In genomic region chr10:35620853-35621252, GRCm38 (mm10) we compare ENCODE assay signal across 22 mouse cellular contexts.
DNase-seq lines count a peak whose midpoint lies in the region; ATAC-seq and TF ChIP-seq lines count a peak whose summit lies in the region.
"Had no signal": no experiment of that assay in that cellular context is flagged by ENCODE, and none has a peak within 500 bp of the region (broad histone marks: within the 10 kb centered on the region; RNA-seq: fewer than 3 reads in every experiment).

No protein-coding gene starts in this region.

- no peak for TF ChIP-seq CTCF in liver, postnatal 0 days (IDR thresholded peaks at IDR 0.05; ENCODE audit: low read depth)
- no peak for TF ChIP-seq CTCF in liver, embryonic 14.5 days (IDR thresholded peaks at IDR 0.05; ENCODE audit: low read depth)

- H3K9ac ChIP-seq in liver, embryonic 11.5 days (ENCODE audit: low read depth, low read length), result no peak overlapping the region
- no peak overlapping the region for H3K9ac ChIP-seq in liver, embryonic 12.5 days
- no peak overlapping the region for H3K9ac ChIP-seq in liver, postnatal 0 days (replicated peaks)
- H3K9ac ChIP-seq in liver, embryonic 13.5 days, result no peak overlapping the region
- H3K9ac ChIP-seq in liver, embryonic 14.5 days (replicated peaks), result no peak overlapping the region

- DNase-seq in liver, embryonic 11.5 days (ENCODE audit: low spot score), result no peak
- no peak for DNase-seq in liver
- no peak for DNase-seq in liver, postnatal 0 days
- DNase-seq in liver, embryonic 13.5 days, result peak; percentile 9
- no peak for DNase-seq in liver, embryonic 14.5 days (ENCODE audit: low read depth in 3 of 3, low spot score in 3 of 3)
- no peak for DNase-seq in adrenal gland, adult 2 months
- no peak for DNase-seq in thymus, postnatal 25 days
- DNase-seq: adrenal gland, adult 8-10 months; adrenal gland, postnatal 10 days; adrenal gland, postnatal 14 days; adrenal gland, postnatal 25 days; adrenal gland, postnatal 36 days; B cell, adult 2 months; cerebellum, adult 11 months; cerebellum, adult 11-12 months; cerebellum, adult 18-20 months had no signal

- no peaks in the 10 kb centered on the region for H3K4me1 ChIP-seq in liver, embryonic 11.5 days (replicated peaks; ENCODE audit: control insufficient read depth, insufficient read depth, low read length)
- no peaks in the 10 kb centered on the region for H3K4me1 ChIP-seq in liver, embryonic 12.5 days
- no peaks in the 10 kb centered on the region for H3K4me1 ChIP-seq in liver, postnatal 0 days (ENCODE audit: insufficient read depth)
- no peaks in the 10 kb centered on the region for H3K4me1 ChIP-seq in liver, embryonic 13.5 days (replicated peaks)
- no peaks in the 10 kb centered on the region for H3K4me1 ChIP-seq in liver, embryonic 14.5 days (replicated peaks; ENCODE audit: control insufficient read depth in 2 of 2, insufficient read depth in 2 of 2, low read length in 1 of 2)

- 93% methylated on average over 1 of the region's 1 CpGs for WGBS in liver, embryonic 11.5 days
- WGBS in liver, embryonic 12.5 days (ENCODE audit: insufficient replicate concordance), result 82% methylated on average over 1 of the region's 1 CpGs
- WGBS in liver, postnatal 0 days (ENCODE audit: insufficient replicate concordance), result 76% methylated on average over 1 of the region's 1 CpGs
- WGBS in liver, embryonic 13.5 days (ENCODE audit: insufficient replicate concordance), result 47% methylated on average over 1 of the region's 1 CpGs
- 67% methylated on average over 1 of the region's 1 CpGs for WGBS in liver, embryonic 14.5 days (ENCODE audit: insufficient replicate concordance)

- H3K4me3 ChIP-seq in liver, embryonic 11.5 days (ENCODE audit: low read depth, low read length), result no peak overlapping the region
- no peak overlapping the region for H3K4me3 ChIP-seq in liver, embryonic 12.5 days
- H3K4me3 ChIP-seq in liver, postnatal 0 days (ENCODE audit: low read depth, low read length), result no peak overlapping the region
- no peak overlapping the region for H3K4me3 ChIP-seq in liver, embryonic 13.5 days (replicated peaks)
- H3K4me3 ChIP-seq in liver, embryonic 14.5 days (ENCODE audit: insufficient read depth in 1 of 2, low read depth in 2 of 2, low read length in 2 of 2), result no peak overlapping the region

- no peak overlapping the region for H3K4me2 ChIP-seq in liver, embryonic 11.5 days
- H3K4me2 ChIP-seq in liver, embryonic 12.5 days, result no peak overlapping the region
- H3K4me2 ChIP-seq in liver, postnatal 0 days (ENCODE audit: low read depth, low read length), result no peak overlapping the region
- no peak overlapping the region for H3K4me2 ChIP-seq in liver, embryonic 13.5 days
- H3K4me2 ChIP-seq in liver, embryonic 14.5 days (ENCODE audit: low read depth), result no peak overlapping the region

- no peaks in the 10 kb centered on the region for H3K36me3 ChIP-seq in liver, embryonic 11.5 days (ENCODE audit: control insufficient read depth, insufficient read depth, low read length)
- no peaks in the 10 kb centered on the region for H3K36me3 ChIP-seq in liver, embryonic 12.5 days
- no peaks in the 10 kb centered on the region for H3K36me3 ChIP-seq in liver, postnatal 0 days (replicated peaks; ENCODE audit: insufficient read depth, low read length)
- no peaks in the 10 kb centered on the region for H3K36me3 ChIP-seq in liver, embryonic 13.5 days
- no peaks in the 10 kb centered on the region for H3K36me3 ChIP-seq in liver, embryonic 14.5 days (replicated peaks; ENCODE audit: control insufficient read depth, insufficient read depth, low read depth)
- H3K36me3 ChIP-seq: G1E had no signal

- no peak overlapping the region for H3K27ac ChIP-seq in liver, embryonic 11.5 days (ENCODE audit: low read depth, low read length)
- no peak overlapping the region for H3K27ac ChIP-seq in liver, embryonic 12.5 days
- no peak overlapping the region for H3K27ac ChIP-seq in liver, postnatal 0 days (ENCODE audit: low read depth)
- H3K27ac ChIP-seq in liver, embryonic 13.5 days, result no peak overlapping the region
- no peak overlapping the region for H3K27ac ChIP-seq in liver, embryonic 14.5 days

- no peak for TF ChIP-seq EP300 in liver, postnatal 0 days (IDR thresholded peaks at IDR 0.05; ENCODE audit: low read depth)
- no peak for TF ChIP-seq EP300 in liver, embryonic 14.5 days (IDR thresholded peaks at IDR 0.05; ENCODE audit: low read depth)

- H3K27me3 ChIP-seq in liver, embryonic 11.5 days (replicated peaks; ENCODE audit: control insufficient read depth, insufficient read depth, low read length), result no peaks in the 10 kb centered on the region
- H3K27me3 ChIP-seq in liver, embryonic 12.5 days (replicated peaks), result no peaks in the 10 kb centered on the region
- H3K27me3 ChIP-seq in liver, postnatal 0 days (ENCODE audit: insufficient read depth, low read length), result no peaks in the 10 kb centered on the region
- no peaks in the 10 kb centered on the region for H3K27me3 ChIP-seq in liver, embryonic 13.5 days
- H3K27me3 ChIP-seq in liver, embryonic 14.5 days (ENCODE audit: control insufficient read depth, insufficient read depth, low read length), result no peaks in the 10 kb centered on the region
- H3K27me3 ChIP-seq: CH12.LX, Patski had no signal

- ATAC-seq in liver, embryonic 11.5 days (replicated peaks; ENCODE audit: low FRiP score), result peak; percentile 45; the same call in 1 of the 2 replicates
- ATAC-seq in liver, embryonic 12.5 days, result peak; percentile 72; the same call in 1 of the 2 replicates
- no peak for ATAC-seq in liver, postnatal 0 days
- peak; percentile 81 for ATAC-seq in liver, embryonic 13.5 days (ENCODE audit: low read depth)
- ATAC-seq in liver, embryonic 14.5 days (ENCODE audit: insufficient read depth), result peak; percentile 59
- ATAC-seq: activated CD4-positive, CD25-positive, alpha-beta regulatory T cell, adult 4 months; CD4-positive, CD25-positive, alpha-beta regulatory T cell, adult 4 months; Patski had no signal

- H3K9me3 ChIP-seq in liver, embryonic 11.5 days (ENCODE audit: control insufficient read depth, low read length), result no peaks in the 10 kb centered on the region
- H3K9me3 ChIP-seq in liver, embryonic 12.5 days (replicated peaks), result no peaks in the 10 kb centered on the region
- no peaks in the 10 kb centered on the region for H3K9me3 ChIP-seq in liver, postnatal 0 days (ENCODE audit: low read length)
- H3K9me3 ChIP-seq in liver, embryonic 13.5 days (replicated peaks), result 0 out of 2 replicates have a peak, but pooled peaks cover 4% of the 10 kb centered on the region
- H3K9me3 ChIP-seq in liver, embryonic 14.5 days (ENCODE audit: control insufficient read depth, low read length), result no peaks in the 10 kb centered on the region
